Mouse (Mus musculus): ENCODE measurements around the gene Kcnj14. TPM values are rescaled to one million over a fixed set of nuclear protein-coding genes. Genes with fewer than 3 reads are reported as not detected.

Kcnj14 gene
- polyA plus RNA-seq, 1 experiment = 0.36 TPM

DNA sequence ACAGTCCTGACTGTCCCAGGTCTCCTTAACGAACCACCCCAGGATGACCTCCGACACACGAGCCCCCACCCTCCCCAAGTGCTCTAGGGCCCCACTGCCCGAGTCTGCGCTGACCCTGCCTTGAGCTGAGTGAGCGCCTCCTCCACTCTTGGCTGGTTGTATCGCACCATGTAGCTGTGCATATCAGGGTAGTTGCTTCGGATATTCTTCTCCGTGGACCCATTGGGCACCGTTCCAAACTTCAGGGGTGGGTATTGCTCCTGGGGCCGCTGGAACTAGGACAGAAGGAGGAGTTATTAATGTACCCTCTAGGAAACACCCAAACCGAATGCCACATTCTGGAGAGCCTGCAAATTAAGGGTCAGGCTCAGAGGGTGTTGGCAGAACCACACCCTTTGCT, 28.5 kb upstream of the Kcnj14 start:
- TF ChIP-seq CTCF (IDR thresholded peaks at IDR 0.05; ENCODE audit: borderline replicate concordance, control insufficient read depth, extremely low read depth, insufficient read depth, low read length, poor library complexity) = no peak
- no peak for TF ChIP-seq POLR2A (IDR thresholded peaks at IDR 0.05; ENCODE audit: control insufficient read depth, extremely low read depth, insufficient read depth, low read length, poor library complexity)
- WGBS = 93% methylated on average over 12 of the region's 12 CpGs
- H3K27ac ChIP-seq (ENCODE audit: control insufficient read depth, insufficient read depth, low read length) = no peak overlapping the region
- H3K4me1 ChIP-seq (replicated peaks; ENCODE audit: control insufficient read depth, insufficient read depth, low read length) = peaks cover 3% of the 10 kb centered on the region
- H3K27me3 ChIP-seq (ENCODE audit: control insufficient read depth, insufficient read depth, low read length) = peaks cover 8% of the 10 kb centered on the region; the same call in 1 of the 2 replicates
- no peak for DNase-seq
- H3K4me3 ChIP-seq (ENCODE audit: control insufficient read depth, insufficient read depth, low read length) = no peak overlapping the region
- H3K36me3 ChIP-seq (ENCODE audit: control insufficient read depth, insufficient read depth, low read length) = no peaks in the 10 kb centered on the region

DNA sequence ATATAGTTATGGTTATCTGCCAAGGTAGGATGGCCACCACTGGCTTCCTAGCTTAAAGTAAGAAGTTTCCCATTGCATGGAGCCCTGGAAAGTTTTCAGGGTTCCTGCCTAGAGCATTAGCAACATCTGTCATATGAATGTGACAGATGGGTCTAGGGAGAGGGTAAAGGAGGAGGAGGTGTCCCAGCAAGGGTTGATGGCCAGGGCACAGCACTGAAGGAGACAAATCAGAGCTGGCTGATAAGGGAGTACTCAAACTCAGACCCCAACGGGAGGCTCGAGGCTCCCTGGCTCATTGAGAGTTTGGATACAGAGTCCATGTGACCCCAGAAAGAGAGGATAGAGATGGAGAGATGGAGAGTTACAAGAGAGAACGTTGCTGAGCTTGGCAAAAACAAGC, 26.1 kb upstream of the Kcnj14 start:
- no peaks in the 10 kb centered on the region; the same call in 1 of the 2 replicates for H3K27me3 ChIP-seq (ENCODE audit: control insufficient read depth, insufficient read depth, low read length)

DNA sequence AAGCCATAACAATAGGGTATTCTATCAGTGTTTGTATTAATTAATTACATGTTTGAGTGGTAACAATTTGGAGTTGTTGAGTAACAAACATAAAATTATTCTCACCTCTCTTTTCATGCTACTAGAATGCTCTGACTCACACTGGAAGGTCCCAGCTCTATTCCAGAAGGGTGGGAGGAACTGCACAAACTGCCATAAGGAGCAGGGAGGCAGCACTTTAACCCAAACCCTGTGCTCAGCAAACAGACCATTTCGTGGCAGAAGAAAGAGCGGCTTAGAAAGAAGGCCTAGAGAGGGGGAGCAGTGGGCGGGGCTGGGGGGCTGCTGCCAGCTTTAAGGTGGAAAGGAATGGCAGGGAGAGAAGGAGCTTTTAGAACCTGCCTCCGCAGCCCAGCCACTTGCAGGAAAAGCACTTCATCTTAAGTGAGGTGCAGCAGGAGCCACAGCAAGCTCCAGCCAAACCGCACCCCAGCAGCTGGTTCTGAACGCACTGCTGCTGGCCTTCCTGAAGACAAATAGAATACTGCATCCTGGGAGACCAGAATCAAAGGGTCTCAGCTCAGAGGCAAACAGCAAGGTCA, 24.0 kb upstream of the Kcnj14 start:
- Histone ChIP-seq H3K4me1 (replicated peaks; ENCODE audit: control insufficient read depth, insufficient read depth, low read length) (no peaks in the 10 kb centered on the region), H3K4me3 (ENCODE audit: control insufficient read depth, insufficient read depth, low read length) (no peak overlapping the region), H3K27ac (ENCODE audit: control insufficient read depth, insufficient read depth, low read length) (no peak overlapping the region), H3K27me3 (ENCODE audit: control insufficient read depth, insufficient read depth, low read length) (no peaks in the 10 kb centered on the region; the same call in 1 of the 2 replicates), H3K36me3 (ENCODE audit: control insufficient read depth, insufficient read depth, low read length) (no peaks in the 10 kb centered on the region)
- 52% methylated on average over 6 of the region's 6 CpGs for WGBS
- no peak for DNase-seq
- TF ChIP-seq CTCF (IDR thresholded peaks at IDR 0.05; ENCODE audit: borderline replicate concordance, control insufficient read depth, extremely low read depth, insufficient read depth, low read length, poor library complexity) (no peak), POLR2A (IDR thresholded peaks at IDR 0.05; ENCODE audit: control insufficient read depth, extremely low read depth, insufficient read depth, low read length, poor library complexity) (no peak)

More for the DNA sequence above, 26.1 kb upstream of the Kcnj14 start:
- Histone ChIP-seq H3K36me3 (ENCODE audit: control insufficient read depth, insufficient read depth, low read length) (no peaks in the 10 kb centered on the region), H3K4me3 (ENCODE audit: control insufficient read depth, insufficient read depth, low read length) (no peak overlapping the region), H3K4me1 (replicated peaks; ENCODE audit: control insufficient read depth, insufficient read depth, low read length) (no peaks in the 10 kb centered on the region), H3K27ac (ENCODE audit: control insufficient read depth, insufficient read depth, low read length) (no peak overlapping the region)
- DNase-seq = no peak
- 87% methylated on average over 3 of the region's 3 CpGs for WGBS
- no peak for TF ChIP-seq POLR2A (IDR thresholded peaks at IDR 0.05; ENCODE audit: control insufficient read depth, extremely low read depth, insufficient read depth, low read length, poor library complexity)

DNA sequence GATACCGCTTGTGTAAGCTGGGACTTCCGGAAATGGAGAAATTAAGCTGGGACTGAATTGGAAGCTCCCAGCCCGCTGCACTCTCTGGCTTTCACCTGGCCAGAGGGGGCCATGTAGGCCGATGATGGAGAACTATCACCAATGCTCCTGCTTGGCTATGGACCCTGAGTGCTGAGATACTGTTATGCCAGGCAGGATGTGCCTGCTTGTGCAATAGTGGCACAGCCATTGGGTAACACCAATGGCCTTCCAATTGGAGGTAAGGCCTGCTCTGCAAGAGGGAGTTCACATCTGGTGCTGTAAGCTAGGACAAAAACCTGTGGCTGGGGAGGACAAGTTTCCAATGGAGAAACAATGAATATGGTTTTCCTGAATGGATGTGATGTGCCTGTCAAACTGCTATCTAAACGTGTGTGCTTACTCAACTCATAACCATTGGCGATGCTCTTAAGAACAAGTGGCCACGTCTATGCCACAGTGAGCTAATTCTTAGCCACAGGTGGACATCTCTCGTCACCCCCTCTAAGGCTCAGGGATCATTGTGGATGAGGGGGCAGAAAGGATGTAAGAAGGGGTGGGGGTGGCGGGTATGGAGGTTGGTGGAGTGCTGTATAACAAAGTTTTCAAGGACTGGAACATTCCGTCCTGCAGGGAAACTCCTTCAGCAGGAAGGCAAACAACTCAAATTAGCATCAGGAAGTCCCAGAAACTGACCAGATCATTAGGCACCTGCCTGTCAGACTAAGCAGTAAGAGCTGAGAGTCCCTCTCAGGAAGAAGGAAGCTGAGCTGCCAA, 18.6 kb upstream of the Kcnj14 start:
- DNase-seq = no peak
- no peaks in the 10 kb centered on the region for H3K36me3 ChIP-seq (ENCODE audit: control insufficient read depth, insufficient read depth, low read length)
- H3K4me1 ChIP-seq (replicated peaks; ENCODE audit: control insufficient read depth, insufficient read depth, low read length) = no peaks in the 10 kb centered on the region
- no peaks in the 10 kb centered on the region; the same call in 1 of the 2 replicates for H3K27me3 ChIP-seq (ENCODE audit: control insufficient read depth, insufficient read depth, low read length)
- WGBS = 95% methylated on average over 10 of the region's 10 CpGs
- no peak overlapping the region for H3K27ac ChIP-seq (ENCODE audit: control insufficient read depth, insufficient read depth, low read length)
- TF ChIP-seq CTCF (IDR thresholded peaks at IDR 0.05; ENCODE audit: borderline replicate concordance, control insufficient read depth, extremely low read depth, insufficient read depth, low read length, poor library complexity) (no peak), POLR2A (IDR thresholded peaks at IDR 0.05; ENCODE audit: control insufficient read depth, extremely low read depth, insufficient read depth, low read length, poor library complexity) (no peak)
- no peak overlapping the region for H3K4me3 ChIP-seq (ENCODE audit: control insufficient read depth, insufficient read depth, low read length)

DNA sequence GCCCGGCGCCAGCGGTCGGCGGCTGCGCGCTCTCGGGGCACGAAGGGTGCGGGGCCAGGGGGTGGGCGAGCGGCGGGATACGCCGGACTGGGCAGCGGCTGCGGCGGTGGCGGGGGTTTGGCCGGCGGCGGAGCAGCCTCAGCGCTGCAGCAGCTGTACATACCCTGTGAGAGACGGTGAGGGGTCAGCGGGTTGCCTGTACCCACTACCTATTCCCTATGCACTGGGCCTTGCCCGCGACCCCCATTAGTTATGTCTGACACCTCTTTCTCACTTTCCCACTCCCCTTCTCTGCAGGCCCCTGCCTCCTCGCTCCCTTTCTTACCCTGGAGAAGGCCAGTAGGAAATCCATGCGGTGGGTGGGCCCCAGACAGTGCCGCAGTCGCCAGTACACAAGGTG, 9.3 kb upstream of the Kcnj14 start:
- TF ChIP-seq POLR2A (IDR thresholded peaks at IDR 0.05; ENCODE audit: control insufficient read depth, extremely low read depth, insufficient read depth, low read length, poor library complexity) (no peak), CTCF (IDR thresholded peaks at IDR 0.05; ENCODE audit: borderline replicate concordance, control insufficient read depth, extremely low read depth, insufficient read depth, low read length, poor library complexity) (no peak)
- no peaks in the 10 kb centered on the region for H3K36me3 ChIP-seq (ENCODE audit: control insufficient read depth, insufficient read depth, low read length)
- WGBS = 17% methylated on average over 26 of the region's 31 CpGs
- no peak for DNase-seq
- peaks cover 18% of the 10 kb centered on the region for H3K4me1 ChIP-seq (replicated peaks; ENCODE audit: control insufficient read depth, insufficient read depth, low read length)
- H3K27ac ChIP-seq (ENCODE audit: control insufficient read depth, insufficient read depth, low read length) = no peak overlapping the region
- peaks cover 24% of the 10 kb centered on the region; the same call in 1 of the 2 replicates for H3K27me3 ChIP-seq (ENCODE audit: control insufficient read depth, insufficient read depth, low read length)
- no peak overlapping the region for H3K4me3 ChIP-seq (ENCODE audit: control insufficient read depth, insufficient read depth, low read length)

DNA sequence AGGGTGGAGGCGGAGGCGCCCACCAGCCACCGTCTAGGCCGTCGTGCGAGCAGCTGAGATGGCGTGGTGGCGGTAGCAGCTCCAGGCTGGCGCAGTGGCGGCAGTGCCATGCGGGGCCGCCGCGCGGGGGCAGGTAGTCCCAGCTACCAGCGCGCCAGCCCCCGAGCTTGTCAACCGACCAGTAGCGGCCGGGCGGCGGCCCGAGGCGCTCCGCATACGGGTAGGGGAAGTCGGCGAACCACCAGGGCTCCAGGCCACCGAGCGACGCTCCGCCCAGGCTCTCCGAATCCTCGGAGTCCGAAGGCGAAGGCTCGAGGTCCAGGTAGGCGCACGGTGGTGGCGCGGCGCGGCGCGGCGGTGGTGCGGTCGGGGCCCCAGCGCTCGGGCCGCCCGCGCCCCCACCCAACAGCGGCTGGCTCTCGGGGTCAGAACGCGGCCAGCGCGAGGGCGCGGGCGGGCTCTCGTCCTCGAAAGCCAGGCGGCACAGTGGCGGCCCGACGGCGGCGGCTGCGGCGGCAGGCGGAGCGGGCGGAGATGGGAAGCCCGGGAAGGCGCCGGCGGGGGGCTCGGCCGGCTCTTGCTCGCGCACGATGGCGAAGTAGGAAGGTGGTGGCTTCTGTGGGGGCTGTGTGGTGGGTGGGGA, 8.7 kb upstream of the Kcnj14 start:
- Histone ChIP-seq H3K27ac (ENCODE audit: control insufficient read depth, insufficient read depth, low read length) (no peak overlapping the region), H3K36me3 (ENCODE audit: control insufficient read depth, insufficient read depth, low read length) (no peaks in the 10 kb centered on the region), H3K4me1 (replicated peaks; ENCODE audit: control insufficient read depth, insufficient read depth, low read length) (peaks cover 18% of the 10 kb centered on the region), H3K27me3 (ENCODE audit: control insufficient read depth, insufficient read depth, low read length) (peaks cover 24% of the 10 kb centered on the region; the same call in 1 of the 2 replicates), H3K4me3 (ENCODE audit: control insufficient read depth, insufficient read depth, low read length) (no peak overlapping the region)
- no peak for DNase-seq
- TF ChIP-seq POLR2A (IDR thresholded peaks at IDR 0.05; ENCODE audit: control insufficient read depth, extremely low read depth, insufficient read depth, low read length, poor library complexity) (no peak), CTCF (IDR thresholded peaks at IDR 0.05; ENCODE audit: borderline replicate concordance, control insufficient read depth, extremely low read depth, insufficient read depth, low read length, poor library complexity) (no peak)
- WGBS = 2% methylated on average over 81 of the region's 86 CpGs

Measured in thymus, adult 2 months (tissue).